Mouse (Mus musculus): ENCODE results near the gene Nfe2l3.
"Not testable (repeated sequence)": the region's sequence is repeated elsewhere in the genome, so short reads cannot be mapped to it uniquely, and the experiment has no call there.

Gene Nfe2l3

DNA sequence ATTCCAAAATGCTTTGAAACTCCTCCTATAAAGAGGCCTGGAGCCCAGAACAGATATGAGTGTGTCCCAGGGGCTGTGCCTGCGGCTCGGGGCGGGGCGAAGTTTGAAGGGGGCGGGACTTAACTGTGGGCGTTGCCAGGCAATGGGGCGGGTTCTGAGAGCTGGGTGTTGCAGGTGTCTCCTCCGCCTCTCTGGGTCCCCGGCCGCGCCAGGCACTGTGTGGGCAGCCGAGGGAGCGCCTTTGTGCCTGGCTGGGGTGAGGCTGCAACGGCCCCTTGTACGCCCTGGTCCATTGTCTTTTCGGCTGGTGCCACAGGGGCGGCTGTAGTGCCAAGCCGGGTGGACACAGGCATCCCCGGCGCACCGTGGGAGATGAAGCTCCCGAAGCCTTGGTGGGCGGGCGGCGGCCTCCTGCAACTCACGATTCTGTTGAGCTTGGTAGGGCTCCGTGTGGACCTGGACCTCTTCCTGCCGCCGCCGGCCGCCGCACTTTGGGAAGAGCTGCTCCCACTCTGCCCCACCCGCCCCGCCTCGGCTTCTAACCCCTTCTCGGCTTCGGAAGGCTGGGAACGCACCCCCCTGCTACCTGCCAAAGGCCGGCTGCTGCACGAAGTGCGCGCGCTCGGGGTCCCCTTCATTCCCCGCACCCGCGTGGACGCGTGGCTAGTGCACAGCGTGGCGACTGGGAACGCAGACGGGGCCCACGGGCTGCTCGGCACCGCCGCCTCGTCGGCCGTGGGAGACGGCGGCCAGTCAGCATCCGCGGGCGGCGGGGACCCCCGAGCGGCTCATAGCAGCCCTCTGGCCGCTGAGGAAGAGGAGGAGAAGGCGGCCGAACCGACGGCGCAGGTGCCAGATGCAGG lies at the start of gene Nfe2l3:
TSS of gene Nfe2l3 (plus strand) at position 136 of the 863 bp plus-strand sequence.
- in situ Hi-C loops (cut with MboI; ENCODE audit: low sequenced_read_pairs): no loop called here

DNA sequence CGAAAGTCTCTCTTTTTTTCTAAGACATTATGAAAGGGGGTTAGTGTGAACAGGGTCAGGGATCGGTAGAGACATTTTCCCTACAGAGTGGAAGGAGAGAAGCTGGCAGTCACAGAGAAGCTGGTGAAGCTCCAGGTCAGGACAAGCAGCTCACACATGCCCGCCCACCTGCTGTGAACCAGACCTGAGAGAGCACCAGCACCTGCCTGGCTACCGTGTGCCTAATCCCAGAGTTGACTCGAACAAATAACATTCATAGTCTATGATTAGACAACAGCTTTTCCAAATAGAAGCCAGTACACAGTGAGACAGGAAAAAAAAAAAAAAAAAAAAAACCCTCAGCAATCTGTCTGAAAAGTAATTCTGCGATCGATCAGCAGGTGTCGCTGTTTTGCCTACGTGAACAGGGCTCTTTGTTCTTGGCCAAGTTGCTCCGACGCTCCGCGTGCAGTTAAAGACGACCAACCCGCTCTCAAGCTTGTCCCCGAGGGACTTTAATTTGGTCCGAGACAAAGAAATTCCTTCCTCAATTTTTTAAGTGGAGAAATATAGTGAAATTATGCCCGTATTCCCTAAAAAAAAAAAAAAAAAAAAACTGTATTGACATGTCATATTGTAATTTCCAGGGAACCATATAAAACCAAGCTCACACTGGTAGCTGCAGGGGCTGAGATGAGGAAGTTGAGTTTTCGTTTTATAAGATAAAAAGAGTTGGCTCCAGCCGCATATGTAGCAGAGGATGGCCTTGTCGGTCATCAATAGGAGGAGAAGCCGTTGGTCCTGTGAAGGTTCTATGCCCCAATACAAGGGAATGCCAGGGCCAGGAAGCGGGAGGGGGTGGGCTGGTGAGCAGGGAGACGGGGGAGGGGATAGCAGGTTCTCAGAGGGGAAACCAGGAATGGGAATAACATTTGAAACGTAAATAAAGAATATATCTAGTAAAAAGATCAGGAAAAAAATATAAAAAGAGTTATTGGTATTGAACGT lies 48.4 kb upstream of the Nfe2l3 start:
- in situ Hi-C loops (cut with MboI; ENCODE audit: low sequenced_read_pairs): no loop called here

DNA sequence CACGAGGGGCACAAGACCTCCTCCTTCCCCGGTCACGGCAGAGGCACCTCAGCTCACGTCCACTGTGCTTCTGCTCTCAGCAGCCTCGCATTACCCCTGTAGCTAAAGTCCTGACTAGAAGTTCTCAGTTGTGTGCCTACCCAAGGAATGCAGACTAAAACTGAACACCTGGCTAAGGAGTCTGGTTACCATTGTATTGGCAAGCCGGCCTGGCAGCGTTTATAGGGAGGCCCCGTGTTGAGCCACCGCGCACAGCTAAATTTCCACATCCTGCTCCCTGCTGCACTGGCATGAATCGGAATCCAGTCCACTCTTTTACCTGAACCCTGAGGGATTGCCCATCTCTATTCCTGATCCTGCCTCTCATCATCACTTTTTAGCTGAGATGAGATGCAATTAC lies 42.0 kb upstream of the Nfe2l3 start:
- in situ Hi-C loops (cut with MboI; ENCODE audit: low sequenced_read_pairs): no loop called here

DNA sequence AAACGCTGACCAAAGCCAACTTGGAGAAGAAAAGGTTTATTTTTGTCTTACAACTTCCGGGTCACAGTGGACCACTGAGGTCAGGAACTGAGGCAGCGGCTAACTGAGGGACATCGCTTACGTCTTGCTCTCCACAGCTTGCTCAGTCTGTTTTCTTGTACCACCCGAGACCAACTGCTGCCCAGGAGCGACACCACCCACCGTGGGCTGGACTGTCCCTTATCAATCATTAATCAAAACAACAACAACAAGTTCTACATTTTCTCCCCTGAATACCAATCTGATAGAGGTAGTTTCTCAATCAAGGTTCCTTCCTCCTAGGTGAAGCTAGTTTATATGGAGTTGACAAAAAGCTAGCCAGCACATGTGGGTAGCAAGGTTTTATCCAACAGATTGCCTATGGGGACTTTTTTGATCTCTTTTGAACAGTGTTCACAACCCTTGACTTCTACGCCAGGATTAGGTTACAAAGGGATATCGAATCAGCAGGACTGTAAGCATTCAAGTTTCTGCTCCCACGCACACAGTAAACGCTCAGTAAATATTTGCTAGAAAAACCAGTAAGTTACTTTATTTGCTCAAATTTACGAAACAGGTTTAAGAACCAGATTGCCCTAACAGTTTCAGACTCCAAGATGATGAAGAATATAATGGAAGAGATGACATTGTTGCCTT lies 40.5 kb upstream of the Nfe2l3 start:
- in situ Hi-C loops (cut with MboI; ENCODE audit: low sequenced_read_pairs): no loop called here

DNA sequence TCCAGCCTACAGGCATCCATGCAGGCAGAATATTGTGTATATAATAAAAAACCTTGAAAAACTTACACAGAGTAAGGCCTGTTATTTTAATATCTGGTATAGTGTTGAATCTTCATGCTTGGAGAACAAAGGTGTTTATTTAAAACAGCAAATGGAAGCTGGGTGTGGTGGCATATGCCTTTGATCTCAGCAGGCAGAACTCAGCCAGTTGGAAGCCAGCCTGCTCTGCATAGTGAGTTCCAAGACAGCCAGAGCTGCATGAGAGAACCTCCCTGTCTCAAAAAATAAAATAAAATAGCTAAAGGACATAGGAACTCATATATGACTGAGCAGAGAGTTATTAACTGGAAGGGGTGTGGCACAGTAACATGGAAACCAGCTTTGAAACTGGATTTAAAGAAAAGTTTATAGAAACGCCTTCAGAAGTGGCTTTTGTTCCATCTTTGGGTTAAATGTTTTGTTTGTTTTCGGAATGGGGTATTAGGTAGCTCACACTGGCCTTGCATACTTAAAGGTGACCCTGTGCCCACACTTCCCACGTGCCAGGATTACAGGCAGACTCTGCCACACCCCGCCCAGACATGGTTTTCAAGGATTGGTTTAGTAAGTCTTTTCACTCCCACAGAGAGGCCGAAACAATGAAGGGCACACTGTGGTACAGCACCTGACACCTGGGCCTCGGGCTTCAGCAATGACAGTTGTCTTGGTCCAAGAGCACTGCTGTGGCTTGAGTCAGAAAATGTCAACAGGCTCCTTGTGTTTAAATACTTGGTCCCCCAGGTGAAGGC lies 38.9 kb upstream of the Nfe2l3 start:
- in situ Hi-C loops (cut with MboI; ENCODE audit: low sequenced_read_pairs): no loop called here

DNA sequence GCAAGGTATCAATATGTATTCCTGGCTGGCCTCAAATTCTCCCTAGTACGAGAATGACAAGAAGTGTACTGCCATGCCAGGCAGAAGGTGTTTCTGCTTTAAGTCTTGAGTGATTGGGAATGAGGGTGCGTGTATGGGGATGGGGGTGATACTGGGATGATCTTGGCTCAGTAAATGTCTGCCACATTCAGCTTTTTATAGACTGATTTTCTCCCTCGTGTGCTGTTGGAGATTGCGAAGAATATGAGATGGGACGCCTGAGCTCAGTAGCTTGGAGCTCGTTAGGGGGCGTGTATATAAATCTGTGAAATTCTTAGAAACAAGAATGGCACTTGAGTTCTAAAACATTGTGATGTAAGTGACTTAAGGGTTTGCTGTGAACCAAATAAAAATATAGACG lies 38.1 kb upstream of the Nfe2l3 start:
- in situ Hi-C loops (cut with MboI; ENCODE audit: low sequenced_read_pairs): not testable (repeated sequence)

DNA sequence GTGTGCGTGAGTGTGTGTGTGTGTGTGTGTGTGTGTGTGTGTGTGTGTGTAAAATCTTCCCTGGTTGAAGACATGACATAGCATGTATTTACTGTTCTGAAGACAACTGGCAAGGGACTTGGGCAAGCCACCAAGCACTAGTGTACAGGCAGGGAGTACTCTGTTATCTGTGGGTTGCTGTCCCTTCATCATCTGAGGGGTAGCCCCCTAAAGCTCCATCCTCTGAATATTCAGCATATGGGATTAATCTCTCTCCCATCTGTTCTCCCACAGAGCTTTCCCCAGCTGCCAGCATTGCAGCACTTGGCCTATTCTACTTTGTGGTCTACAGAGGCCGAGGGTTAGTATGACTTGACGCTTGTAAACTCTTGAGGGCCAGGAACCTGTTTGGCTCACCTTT lies 37.5 kb upstream of the Nfe2l3 start:
- in situ Hi-C loops (cut with MboI; ENCODE audit: low sequenced_read_pairs): not testable (repeated sequence)

DNA sequence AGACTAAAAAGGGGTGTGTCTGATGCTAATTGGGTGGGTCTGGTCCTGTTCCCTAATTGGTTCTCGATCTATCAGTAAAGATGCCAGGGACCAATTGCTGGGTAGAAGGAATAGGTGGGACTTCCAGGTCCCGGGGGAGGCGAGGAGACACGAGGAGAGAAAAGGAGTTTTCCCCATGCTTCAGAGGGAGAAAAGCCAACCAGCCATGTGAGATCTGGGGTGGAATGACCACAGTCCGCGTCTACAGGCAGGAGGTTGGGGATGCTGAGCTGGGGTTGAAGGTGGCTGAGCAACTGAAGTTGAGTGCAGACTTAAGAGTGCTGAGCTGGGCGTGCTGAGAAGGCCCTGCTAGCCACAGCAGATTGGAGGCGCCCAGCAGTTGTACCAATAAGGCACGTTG lies 37.0 kb upstream of the Nfe2l3 start:
- in situ Hi-C loops (cut with MboI; ENCODE audit: low sequenced_read_pairs): no loop called here

DNA sequence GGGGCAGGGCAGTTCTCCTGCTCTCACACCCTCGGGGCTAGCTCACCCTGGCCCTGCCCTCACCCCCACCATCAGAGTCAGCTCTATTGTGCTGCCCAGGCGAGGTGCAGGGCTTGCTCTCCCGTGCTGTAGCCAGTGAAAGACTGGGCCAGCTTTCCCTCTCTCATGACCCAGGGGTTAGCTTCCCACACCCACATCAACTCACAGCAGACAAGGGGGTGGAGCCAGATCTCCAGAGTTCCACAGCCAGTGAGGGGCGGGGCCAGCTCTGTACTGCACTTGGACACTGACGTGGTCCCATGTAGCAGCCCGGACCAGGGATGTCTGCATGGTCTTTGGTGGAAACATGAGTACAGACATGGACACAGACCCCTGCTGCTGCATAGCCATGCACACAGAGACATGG lies 33.4 kb upstream of the Nfe2l3 start:
- in situ Hi-C loops (cut with MboI; ENCODE audit: low sequenced_read_pairs): no loop called here

DNA sequence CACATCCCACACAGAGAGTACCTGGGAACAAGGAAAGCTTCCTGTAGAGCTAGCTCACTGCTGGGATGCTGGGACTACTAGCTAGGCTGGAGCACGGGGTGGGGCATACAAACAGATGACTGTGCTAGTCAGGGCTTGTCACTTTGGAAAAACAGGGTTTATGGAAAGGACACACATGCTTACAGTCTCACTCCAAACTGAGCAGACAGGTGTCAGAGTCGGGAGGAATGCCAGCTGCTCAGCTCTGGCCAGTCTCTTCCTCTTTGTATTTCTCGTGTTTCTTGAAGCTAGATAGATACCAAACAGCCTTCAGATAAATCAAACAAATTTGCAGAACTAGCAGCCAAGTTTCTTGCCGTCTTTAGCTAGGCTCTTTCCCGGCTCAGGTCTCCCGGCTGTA lies 31.2 kb upstream of the Nfe2l3 start:
- in situ Hi-C loops (cut with MboI; ENCODE audit: low sequenced_read_pairs): no loop called here

DNA sequence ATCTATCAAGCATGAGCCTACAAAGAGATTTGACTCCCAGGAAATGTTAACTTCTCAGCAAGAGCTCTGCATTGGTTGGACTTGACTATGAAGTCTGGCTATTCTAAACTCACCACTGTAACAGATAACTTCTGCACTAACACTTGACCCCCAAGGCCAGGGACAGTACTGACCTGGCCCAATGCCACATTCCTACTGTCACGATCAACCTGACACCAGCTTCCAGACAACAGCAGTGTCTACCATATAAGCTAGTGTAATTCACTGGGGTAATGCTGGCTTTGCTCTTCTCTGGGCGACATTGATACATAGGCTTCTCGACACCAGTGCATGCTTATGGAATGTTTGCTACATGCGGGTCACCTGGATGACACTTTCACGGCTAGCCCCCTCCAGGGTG lies 28.9 kb upstream of the Nfe2l3 start:
- in situ Hi-C loops (cut with MboI; ENCODE audit: low sequenced_read_pairs): no loop called here

DNA sequence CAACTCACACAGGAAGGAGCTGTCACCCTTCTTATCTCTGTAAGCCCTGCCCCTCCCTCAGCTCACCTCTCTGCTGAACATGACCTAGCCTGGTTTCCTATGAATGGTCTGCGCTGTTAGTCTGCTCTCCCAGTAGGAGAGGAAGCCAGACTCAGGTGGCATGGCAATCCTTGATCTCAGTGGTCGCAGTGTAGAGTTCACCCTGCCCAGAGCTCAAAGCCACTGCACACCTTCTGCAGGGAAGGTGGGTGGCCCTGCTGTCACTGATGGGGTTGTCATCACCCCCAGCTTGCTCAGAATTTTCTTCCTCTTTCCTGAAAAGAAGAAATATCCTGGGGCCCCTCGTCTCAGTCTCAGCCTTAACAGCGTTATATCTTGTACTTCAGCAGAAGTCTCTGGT lies 28.0 kb upstream of the Nfe2l3 start:
- in situ Hi-C loops (cut with MboI; ENCODE audit: low sequenced_read_pairs): no loop called here

DNA sequence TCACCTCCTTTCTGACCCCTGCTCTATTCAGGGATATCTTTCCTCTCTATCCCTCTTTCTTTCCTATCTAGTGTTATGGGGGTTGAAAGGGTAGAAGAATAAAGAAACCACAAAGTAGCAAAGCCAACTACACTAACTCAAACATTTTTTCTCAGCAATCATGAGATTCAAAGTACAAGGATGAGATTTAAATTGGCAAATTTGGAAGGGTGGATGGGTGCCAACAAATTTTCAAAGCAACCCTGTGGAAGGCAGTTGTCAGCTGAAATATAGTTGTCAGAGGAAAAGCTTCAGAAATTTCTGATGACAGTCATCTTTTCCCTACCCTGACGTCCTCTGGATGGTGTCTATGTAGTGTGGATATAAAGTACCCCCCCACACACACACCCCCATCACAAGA lies 16.0 kb upstream of the Nfe2l3 start:
- in situ Hi-C loops (cut with MboI; ENCODE audit: low sequenced_read_pairs): no loop called here

DNA sequence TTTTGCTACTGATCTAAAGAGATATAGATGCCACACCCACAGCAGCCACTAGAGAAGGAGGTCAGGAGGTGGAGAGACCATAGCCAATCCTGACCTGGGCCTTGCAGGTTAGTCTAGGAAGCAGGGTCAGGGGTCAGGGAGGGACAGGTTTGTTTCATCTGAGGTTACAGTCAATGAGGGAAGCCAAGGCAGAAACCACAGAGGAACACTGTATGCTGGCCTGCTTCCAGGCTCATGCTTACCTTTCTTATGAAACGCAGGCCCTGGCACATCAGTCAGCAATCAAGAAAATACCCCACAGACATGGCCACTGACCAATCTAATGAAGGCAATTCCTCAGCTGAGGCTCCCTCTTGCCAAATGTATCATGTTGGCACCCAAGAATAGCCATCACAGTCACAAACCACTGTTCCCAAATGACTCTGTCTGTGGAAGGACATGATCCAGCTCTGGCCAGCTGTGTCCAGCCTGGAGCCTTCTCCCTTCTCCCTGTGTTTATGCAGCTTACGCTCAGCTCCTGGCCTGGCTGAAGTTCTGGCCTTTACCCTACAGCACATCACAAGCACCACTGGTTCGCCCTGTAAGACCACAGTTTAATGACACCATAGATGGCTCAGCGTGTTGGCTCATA lies 15.0 kb upstream of the Nfe2l3 start:
- in situ Hi-C loops (cut with MboI; ENCODE audit: low sequenced_read_pairs): no loop called here

DNA sequence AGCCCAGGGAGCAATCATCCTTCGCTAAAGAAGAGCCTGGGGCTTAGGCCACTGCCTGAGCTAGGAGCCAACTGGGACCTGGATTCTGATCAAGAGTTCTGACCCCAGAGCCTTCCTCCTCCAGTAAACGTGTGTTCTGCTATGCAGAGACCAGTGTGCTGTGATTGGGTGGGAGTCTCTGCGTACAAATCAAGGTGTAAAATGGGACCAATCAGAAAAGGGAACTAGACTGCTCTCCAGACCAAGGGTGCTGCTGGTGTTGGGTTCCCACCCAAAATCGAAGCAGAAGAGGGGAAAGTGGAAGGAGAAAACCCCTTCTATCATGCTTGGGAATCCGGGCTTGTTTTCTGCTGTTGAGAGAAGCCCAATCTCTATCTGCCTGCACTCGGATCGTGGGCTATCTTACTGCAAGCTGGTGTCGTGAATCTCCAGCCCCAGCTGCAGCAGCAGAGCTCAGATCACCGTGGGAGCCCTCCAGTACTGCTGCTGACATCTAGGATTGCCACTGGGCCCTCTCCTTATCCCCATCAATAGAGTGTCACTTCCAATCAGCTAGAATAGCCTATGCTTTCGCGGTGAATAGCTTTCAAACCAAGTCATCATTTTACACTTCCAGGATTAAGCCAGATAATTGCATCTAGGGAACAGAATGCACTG lies 8.9 kb upstream of the Nfe2l3 start:
- in situ Hi-C loops (cut with MboI; ENCODE audit: low sequenced_read_pairs): no loop called here

DNA sequence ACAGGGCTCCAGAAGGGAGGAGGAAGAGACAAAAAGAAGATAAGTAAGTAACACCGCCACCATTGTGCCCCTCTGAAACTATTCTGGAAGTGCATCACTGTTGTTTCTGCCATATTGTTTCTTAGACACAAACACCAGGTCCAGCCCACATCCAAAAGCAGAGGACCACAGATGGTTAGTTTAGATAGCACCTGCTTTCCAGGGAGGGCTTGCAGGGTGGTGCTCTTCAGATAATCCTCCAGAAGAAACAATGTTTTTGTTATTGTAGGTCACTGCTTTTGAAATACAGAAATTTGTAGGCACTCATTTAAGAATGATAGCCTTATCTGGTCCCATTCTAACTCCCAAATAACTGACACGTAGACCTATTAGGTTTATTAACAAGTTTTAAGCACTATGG lies 7.9 kb upstream of the Nfe2l3 start:
- in situ Hi-C loops (cut with MboI; ENCODE audit: low sequenced_read_pairs): no loop called here

DNA sequence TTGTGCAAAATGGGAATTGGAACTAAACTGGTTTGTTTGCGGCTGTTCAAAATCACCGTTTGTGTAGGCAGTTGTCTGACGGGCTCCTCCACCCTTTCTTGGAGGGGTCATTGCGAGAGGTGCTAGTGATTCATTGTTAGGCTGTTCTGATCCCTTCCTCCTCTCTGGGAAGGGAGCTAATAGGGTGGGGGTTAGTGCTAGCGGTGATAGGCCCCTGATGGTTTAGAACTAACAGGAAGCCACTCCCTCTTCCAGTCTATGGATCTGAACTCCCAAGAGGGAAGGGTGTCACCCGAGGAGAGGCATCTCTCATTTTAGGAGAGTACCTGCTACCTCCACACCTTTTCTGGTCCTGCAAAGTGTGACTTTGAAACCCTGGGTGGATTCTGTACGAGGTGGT lies 1.8 kb downstream of the Nfe2l3 start:
- in situ Hi-C loops (cut with MboI; ENCODE audit: low sequenced_read_pairs): no loop called here

DNA sequence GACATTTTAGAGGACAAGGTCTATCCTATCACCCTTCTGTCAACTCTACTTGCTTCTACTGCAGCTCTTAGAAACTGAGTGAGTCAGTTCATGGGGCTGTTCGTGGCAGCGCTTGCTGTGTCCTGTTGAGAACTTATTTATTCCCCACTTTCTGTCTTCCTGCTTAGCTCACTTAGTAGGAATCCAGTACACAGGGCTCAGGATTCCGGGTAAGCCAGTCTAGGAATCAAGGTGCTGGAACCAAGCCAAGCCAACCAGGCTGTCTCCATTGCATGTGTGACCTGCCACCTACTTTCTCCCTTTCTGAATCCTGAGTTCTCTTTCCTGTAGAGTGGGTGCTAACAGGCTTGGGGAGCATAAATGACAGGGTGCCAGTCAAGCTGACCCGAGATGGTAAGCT lies 5.2 kb downstream of the Nfe2l3 start:
- in situ Hi-C loops (cut with MboI; ENCODE audit: low sequenced_read_pairs): no loop called here

DNA sequence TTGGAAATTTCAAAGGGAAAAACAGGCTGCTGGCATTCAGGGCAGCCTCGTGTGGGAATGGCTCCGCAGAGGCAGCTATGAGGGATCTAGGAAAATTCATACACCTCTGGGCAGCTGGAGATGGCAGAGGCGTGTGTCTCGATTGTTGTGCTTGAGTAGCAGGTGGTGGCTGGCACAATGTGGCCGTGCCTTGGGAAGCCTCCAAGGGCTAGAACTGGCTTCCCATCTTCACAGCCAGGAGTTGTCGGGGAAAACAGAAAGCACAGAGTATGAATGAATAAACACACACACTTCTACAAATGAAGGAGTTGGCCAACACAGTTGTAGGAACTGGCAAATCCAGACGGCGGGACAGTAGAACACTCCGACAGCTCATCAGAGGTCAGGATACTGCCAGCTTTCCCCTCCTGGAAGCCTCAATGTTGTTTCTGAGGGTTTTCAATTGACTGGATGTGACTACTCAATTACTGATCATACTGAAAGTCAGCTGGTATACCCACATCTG lies 6.4 kb downstream of the Nfe2l3 start:
- in situ Hi-C loops (cut with MboI; ENCODE audit: low sequenced_read_pairs): no loop called here
